Mouse (Mus musculus) gastrocnemius, adult 2 months (tissue): Measurements from ENCODE around the gene Pigc. TPM values are rescaled to one million over a fixed set of nuclear protein-coding genes. Genes with fewer than 3 reads are reported as not detected.

Source experiments
- DNase-seq: peaks from one replicate; pipeline ENCODE4 v3.0.0; 2022
- H3K27ac ChIP-seq: fragments of 200-600 bp; 2 replicates; pipeline ENCODE4 v1.8.1; 2022; ENCODE audit warnings: mild to moderate bottlenecking
- H3K4me3 ChIP-seq: fragments of 200-600 bp; 2 replicates; pipeline ENCODE4 v1.8.1; 2022; ENCODE audit warnings: mild to moderate bottlenecking, moderate library complexity
- CTCF ChIP-seq: fragments of 200-600 bp; IDR thresholded peaks from 2 replicates; pipeline ENCODE4 v1.8.1; 2022; ENCODE audit warnings: antibody characterized with exemption, mild to moderate bottlenecking, moderate library complexity
- intact Hi-C: fragments of 180-260 bp; cut with DNase I; formaldehyde crosslinking; loops from one replicate; pipeline ENCODE4 v1.15.1; 2025
- total RNA-seq, 2 experiments: library from RNA; stranded (reverse); gene quantifications; 2 replicates each; pipeline ENCODE4 v1.2.3; 2021

Gene Pigc
- total RNA-seq, 2 experiments from 2014 or later = 14.4 to 15.6 TPM

DNA sequence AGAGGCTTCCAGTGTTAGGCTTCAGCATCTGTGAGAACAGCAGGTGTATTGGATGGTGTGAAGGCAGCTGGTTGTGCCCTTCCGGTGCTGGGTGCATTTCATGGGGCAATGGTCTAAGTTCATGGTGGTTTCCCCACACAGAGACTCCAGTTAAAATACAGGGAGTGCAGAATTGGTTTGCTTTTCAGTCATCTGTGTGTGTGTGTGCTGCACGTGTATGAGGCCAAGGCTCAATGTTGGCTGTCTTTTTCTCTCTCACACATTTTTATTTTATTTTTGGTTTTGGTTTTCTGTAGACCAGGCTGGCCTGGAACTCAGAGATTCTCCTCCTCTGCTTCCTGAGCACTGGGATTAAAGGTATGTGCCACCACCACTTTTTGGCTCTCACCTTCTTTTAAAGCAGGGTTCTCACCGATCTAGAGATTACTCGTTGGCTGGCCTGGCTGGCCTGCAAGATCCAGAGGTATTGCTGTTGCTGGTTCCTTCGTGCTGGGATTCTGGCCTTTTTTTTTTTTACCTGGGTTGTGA lies 9.3 kb downstream of the Pigc start:
- no peak for DNase-seq
- Histone ChIP-seq H3K27ac (peak overlapping the region; percentile 38; the same call in 1 of the 2 replicates), H3K4me3 (no peak overlapping the region)
- intact Hi-C loops = loop anchor here (10.0 kb wide), 1 partner anchor 223 kb away; no protein-coding TSS in a partner anchor
- TF ChIP-seq CTCF = no peak

DNA sequence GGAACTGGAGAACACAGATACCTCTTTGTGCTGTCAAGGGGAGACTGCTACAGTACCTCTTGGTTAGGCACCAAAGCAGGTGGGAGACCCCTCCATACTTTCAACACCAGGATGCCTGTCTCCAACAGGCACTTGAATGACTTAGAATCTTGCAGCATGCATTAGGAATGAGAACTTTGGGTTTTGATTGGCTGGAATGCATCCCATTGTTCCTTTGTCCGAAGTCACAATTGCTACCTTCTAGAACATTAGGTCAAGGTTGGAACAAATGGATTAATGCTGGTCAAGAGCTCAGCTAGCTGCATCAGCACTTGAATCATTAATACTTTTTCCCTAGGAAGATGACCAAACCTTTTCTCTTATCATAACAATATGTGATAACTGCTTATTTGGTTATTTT lies 10.6 kb downstream of the Pigc start, which contains the start of gene 4930558K02Rik:
Gene 4930558K02Rik (minus strand): TSS at position 101 of the 400 bp plus-strand sequence.
- no peak for TF ChIP-seq CTCF
- no peak within 1 kb of the TSS for H3K27ac ChIP-seq
- no peak within 1 kb of the TSS for H3K4me3 ChIP-seq
- intact Hi-C loops = loop anchor here (10.0 kb wide), 1 partner anchor 225 kb away; no protein-coding TSS in a partner anchor
- DNase-seq = no peak

DNA sequence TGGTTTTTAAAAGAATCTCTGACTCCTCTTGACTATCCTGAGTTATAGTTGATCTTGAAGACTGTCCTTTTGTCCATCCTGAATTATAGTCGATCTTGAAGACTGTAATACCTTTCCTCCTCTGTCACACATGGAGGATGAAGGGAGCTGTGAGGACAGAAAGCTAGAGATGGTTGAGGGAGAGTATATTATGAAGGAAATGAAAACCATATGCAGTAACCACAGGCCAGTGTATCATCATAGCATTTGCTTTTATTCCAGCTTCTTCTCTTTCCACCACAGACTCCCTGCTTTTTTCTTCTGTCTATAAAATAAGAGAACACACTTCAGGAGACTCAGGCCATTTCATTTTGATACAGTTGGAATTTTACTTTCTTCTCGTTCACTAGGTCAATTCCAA lies 11.1 kb downstream of the Pigc start:
- no peak overlapping the region for H3K27ac ChIP-seq
- intact Hi-C loops = no loop called here
- H3K4me3 ChIP-seq = no peak overlapping the region
- no peak for TF ChIP-seq CTCF
- no peak for DNase-seq

DNA sequence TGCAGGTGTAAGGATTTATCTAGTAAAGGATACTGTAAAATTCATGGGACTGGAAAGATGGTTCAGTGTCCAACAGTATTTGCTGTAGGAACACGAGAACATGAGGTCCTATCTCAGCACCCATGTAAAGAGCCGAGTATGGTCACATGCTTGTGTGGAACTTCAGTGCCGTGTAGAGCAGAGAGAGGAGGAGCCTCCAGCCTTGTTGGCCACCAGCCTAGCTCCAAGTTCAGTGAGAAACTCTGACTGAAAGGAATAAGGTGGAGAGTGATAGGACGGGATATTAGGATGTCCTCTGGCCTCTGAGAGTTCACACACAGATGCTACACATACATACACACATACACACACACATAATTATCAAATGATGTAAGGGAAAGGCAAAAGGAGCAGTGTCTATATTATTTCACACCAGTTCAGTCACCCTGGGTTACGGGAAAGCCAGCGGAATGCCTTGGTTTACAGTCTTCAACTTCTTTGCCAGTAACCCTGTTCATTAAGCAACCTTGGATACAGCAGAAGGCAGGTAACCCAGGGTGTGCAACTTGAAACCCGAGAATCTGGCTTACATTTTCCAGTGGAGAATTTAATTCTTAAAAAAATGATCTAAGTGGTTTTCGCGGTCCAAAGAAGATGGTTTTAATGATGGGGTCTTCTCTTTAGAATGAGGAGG lies 11.8 kb downstream of the Pigc start:
- no peak for DNase-seq
- Histone ChIP-seq H3K4me3 (no peak overlapping the region), H3K27ac (no peak overlapping the region)
- intact Hi-C loops = no loop called here
- no peak for TF ChIP-seq CTCF

DNA sequence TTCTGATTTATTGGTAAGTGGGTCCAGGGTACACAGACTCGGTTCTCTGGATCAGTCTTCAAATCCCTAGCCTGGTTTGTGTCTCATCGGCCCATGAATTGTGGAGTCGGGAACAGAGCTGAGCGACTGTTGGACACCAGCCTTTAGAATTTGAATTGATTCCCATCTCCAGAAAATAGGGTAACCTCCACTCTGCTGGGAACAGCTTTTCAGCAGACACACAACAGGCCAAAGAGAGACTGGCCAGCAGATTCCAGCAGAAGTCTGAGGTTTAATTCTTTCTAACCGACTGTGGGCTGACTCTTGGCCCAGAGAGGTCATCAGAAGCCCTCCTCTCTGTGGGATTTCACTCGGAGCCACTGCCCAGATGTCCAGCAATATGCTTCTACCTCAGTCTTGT lies 14.5 kb downstream of the Pigc start:
- peak; percentile 54 for DNase-seq
- H3K4me3 ChIP-seq = no peak overlapping the region
- no peak for TF ChIP-seq CTCF
- intact Hi-C loops = no loop called here
- peak overlapping the region; percentile 65 for H3K27ac ChIP-seq

DNA sequence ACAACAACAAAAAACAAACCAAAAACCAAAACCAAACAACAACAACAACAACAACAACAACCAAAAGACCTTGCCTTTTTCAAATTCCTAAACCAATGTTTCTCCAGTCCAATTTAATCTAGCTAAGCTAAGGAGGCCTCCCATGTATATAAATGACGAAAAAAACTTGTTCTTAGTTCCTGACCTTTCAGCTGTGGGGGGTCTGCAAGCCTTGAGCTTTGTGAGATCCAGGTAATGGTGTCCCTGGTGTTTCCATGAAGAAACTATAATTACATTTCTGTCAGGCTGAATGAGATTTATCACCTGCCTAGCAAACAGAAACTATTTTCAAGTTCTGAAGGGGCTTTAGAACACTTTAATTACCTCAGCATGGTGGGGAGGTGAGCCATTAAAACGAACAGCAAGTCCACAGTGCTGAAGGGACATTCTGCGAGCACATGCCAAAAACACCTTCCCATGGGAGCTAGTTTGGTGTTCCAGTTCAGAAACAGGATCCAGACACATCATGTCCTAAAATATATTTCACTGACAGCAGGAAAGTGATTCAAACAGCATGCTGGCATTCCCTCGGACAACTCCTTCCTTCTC lies 15.1 kb downstream of the Pigc start:
- Histone ChIP-seq H3K4me3 (peak overlapping the region; percentile 23; the same call in 1 of the 2 replicates), H3K27ac (peak overlapping the region; percentile 65)
- DNase-seq = peak; percentile 81
- intact Hi-C loops = no loop called here
- no peak for TF ChIP-seq CTCF

DNA sequence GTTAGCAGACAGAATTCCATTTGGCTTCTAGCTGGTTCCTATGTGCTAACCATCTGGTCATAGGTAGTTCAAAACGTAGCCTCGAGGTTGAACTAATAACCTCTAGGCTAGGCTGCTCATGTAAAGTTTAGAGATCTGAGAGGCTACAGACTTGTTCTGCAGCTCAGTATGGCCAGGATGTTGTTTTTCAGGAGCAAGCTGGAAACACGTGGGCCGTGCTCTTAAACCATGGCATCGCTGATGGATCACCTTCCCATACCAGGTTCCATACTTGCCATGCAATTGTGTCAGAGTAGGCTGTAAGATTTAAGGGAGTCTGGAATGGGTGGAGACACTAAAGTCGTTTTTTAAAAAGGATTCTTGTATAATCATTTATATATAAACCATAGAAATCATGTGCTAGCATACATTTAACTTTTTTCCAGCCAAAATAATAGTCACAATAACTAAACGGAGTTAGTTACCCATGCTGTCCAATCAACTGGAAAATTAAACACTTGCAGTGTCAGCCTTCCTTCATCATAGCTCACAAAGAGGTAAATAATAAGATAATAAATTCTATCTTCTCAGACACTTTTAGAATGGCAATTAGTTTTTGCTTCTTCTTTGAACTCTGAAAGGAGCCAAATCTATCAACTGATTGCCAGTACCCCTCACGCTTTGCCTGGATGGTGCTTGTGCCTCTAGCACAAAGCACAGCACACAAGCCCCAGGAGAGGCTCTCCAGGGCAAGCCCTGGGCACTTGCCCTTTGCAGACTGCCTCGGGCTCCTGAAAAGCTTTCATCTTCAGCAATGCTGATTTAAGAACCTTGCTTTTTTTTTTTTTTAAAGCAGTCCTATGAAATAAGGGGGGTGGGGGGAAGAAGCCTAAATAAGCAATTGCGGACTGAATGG lies 21.9 kb downstream of the Pigc start:
- no peak overlapping the region for H3K4me3 ChIP-seq

DNA sequence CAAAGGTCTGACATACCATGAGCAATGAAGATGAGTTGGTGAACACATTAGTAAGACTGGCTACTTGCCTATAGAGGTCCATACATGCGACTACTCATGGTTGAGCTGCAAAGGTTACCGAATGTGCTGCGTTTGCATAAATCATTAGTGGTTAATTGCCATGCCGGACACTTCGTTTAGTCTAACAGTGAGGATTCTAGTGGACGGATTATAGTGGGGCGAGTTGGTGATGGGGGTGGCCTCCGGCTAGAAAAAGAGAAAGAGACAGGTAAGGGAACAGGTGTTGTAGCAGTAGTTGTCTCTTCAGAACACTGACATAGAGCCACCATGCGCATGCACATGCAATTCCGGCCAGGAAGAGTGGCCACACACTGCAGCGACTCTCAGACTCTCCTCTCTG lies 22.9 kb downstream of the Pigc start:
- no peak overlapping the region for H3K4me3 ChIP-seq
- no peak for DNase-seq
- intact Hi-C loops = no loop called here
- TF ChIP-seq CTCF = no peak
- H3K27ac ChIP-seq = no peak overlapping the region

More for the DNA sequence above, 21.9 kb downstream of the Pigc start:
- H3K27ac ChIP-seq = no peak overlapping the region
- no peak for TF ChIP-seq CTCF
- DNase-seq = no peak
- intact Hi-C loops = no loop called here

DNA sequence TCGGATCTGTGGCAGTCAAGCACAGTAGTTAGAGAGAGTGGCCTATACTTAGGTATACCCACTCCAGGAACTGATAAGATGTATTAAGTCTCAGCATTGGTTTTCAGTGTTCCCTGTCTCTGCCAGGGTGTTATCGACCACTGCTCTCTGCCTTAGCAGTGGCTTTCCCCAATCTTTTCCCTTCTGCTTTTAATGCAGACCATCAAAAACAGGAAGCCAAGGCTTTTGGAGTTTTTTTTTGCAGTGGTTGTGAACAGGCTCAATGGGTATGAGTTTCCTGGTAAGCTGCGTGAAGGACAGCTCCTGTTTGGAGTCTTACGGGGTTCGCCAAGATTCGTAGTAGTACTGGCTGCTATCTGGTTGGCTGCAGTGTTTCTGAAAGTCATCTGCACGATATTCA lies 23.4 kb downstream of the Pigc start:
- no peak for DNase-seq

DNA sequence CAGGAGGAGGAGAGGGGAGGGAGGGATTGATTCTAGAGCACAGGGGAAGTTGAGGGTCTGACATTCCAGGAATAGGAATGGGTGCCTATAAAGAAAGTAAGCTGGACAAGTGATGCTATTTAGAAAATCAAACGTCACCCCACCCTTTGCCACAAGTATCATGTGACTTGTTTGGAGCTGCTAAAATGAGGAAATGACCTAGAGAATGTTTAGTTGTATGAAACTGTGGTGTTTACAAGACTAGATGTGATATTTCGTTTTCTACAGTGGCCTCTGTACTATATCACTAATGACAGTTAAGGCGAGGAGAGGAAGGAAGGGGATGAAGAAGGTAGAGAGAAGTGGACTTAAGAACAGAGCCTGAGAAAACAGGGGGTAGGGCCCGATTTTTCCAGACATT lies 29.8 kb downstream of the Pigc start:
- intact Hi-C loops = no loop called here
- no peak overlapping the region for H3K4me3 ChIP-seq
- DNase-seq = no peak
- H3K27ac ChIP-seq = peak overlapping the region; percentile 76
- TF ChIP-seq CTCF = no peak

More for the DNA sequence above, 23.4 kb downstream of the Pigc start:
- intact Hi-C loops = no loop called here
- Histone ChIP-seq H3K27ac (no peak overlapping the region), H3K4me3 (no peak overlapping the region)
- no peak for TF ChIP-seq CTCF

DNA sequence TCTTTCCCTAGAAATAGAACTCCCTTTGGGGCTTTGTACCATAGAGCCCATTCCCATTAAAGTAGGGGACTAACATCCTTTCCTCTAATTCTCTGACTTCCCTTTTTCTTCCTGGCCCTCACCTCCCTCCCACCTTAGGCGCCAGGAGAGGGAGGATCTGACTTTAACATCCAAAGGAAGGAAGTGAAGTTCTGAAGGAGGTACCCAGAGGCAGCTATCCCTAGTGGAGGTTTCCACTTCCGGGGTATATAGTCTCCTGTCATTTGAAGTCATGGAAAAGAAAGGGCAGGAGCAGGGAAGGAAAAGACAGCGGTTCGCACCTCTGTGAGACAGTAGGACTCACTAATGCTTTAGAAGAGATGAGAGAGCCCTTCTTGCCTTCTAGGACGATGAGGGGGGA lies 30.4 kb downstream of the Pigc start:
- Histone ChIP-seq H3K4me3 (peak overlapping the region; percentile 64), H3K27ac (peak overlapping the region; percentile 76)
- no peak for TF ChIP-seq CTCF
- intact Hi-C loops = no loop called here
- DNase-seq = no peak

DNA sequence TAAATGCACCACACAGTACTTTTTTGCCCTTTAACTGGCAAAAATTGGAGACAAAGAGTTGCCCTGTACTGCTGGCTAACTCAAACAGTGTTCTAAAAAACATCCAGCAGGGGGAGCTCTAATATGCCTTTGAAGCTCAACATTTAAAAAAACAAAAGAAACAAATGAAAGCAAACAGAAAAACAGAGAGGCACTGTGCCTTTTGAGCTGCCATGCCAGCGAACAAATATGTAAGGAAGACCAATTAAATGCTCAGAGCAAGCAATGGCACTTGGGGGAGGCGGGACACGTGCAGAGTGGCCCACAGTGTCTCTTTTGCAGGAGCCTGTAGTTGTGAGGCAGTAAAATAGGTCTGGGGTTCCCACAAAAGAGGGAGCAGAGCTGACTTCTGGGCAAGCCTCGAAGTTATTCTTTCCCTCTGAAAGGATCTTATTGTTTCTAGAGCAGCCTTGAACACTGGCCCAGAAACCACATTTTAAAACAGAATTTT lies 30.9 kb downstream of the Pigc start:
- no peak for DNase-seq
- peak overlapping the region; percentile 64 for H3K4me3 ChIP-seq

More for the DNA sequence above, 30.9 kb downstream of the Pigc start:
- intact Hi-C loops = loop anchor here (10.0 kb wide), 1 partner anchor 215 kb away; no protein-coding TSS in a partner anchor
- peak; percentile 87 for TF ChIP-seq CTCF
- peak overlapping the region; percentile 76 for H3K27ac ChIP-seq
